Mouse (Mus musculus) kidney, postnatal 25 days (tissue): ENCODE measurements at regions not wholly inside any gene's neighbourhood (a gene's known extent, or its start where the extent isn't known, plus 50 kb on each side); places are given as distances from the start of the nearest gene placed in this dataset.
"Not testable (repeated sequence)": the region's sequence is repeated elsewhere in the genome, so short reads cannot be mapped to it uniquely, and the experiment has no call there.

Experiments used
- DNase-seq, 2 experiments: peaks; one replicate each; pipeline ENCODE4 v3.0.0; 2021; ENCODE audit warnings: mixed read lengths in 2 of 2

DNA sequence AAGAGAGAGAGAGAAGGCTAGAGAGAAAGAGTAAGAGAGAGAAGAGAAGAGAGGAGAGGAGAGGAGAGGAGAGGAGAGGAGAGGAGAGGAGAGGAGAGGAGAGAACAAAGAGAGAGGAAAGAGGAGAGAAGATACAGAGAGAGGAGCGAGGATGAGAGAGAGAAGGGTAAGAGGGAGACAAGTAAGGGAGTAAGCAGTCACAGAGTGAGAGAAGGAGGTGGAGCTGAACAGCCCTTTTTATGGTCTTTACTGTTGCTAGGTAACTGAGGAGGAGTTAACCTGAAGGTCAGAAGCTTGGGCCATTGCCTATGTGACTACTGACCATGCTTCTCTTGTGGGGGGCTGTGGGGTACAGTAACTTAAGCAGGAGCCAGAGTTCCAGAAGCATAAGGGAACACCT is 430.2 kb downstream of the 1190002N15Rik start:
- not testable (repeated sequence) for DNase-seq

DNA sequence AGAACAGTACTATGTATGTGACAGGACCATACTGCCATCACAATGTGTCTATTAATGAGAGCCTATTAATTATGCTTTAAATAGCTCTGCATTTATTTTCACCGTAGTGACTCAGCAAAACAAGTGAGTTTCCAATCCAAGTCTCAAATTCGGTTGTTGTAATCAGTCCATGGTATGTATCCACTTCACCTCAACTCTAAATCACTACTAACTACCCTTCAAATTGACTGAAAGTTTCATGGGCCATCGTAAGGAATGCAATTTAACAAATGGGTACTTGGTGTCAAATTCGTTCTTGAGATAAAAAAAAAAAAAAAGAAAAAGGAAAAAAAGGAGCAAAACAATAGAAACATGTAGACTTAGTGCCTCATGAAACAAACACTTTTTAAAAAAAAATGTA is 433.2 kb downstream of the 1190002N15Rik start:
- no peak for DNase-seq

DNA sequence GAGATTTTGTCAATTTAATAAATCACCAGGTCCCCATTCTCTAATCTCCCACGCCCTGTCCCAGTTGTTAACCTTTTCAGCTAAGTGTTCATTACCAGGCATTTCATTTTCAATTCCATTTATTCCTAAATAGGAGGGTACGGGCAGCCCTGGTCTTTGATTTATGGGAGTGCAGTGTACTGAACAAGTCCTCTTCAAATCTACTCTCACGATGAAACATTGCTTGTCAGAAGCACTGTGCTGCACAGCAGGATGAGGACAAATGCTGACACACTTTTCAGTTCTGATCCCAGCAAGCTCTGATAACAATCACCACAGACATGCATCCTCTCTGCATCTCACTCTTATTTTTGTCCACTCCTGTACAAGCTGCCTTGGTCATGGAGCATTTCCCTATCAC is 435.9 kb downstream of the 1190002N15Rik start:
- no peak for DNase-seq

DNA sequence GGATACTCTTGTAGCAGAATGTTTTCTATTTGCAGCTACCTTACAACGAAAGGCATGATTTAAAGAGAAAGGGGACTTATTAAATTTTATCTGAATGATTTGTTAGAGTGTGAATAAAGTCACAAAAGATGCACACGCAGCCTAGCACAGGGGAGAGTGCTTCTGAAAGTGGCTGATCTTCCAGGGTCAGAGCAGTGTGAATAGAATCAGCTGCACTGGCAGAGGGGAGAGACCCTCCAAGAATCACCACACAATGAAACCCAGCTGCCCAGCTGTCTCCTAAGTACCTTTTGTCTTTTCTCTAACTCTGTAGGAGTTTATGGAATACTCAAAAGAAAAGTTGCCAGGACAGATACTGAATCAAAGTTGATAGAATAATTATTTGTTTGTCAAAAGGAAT is 443.1 kb downstream of the 1190002N15Rik start:
- DNase-seq: no peak

DNA sequence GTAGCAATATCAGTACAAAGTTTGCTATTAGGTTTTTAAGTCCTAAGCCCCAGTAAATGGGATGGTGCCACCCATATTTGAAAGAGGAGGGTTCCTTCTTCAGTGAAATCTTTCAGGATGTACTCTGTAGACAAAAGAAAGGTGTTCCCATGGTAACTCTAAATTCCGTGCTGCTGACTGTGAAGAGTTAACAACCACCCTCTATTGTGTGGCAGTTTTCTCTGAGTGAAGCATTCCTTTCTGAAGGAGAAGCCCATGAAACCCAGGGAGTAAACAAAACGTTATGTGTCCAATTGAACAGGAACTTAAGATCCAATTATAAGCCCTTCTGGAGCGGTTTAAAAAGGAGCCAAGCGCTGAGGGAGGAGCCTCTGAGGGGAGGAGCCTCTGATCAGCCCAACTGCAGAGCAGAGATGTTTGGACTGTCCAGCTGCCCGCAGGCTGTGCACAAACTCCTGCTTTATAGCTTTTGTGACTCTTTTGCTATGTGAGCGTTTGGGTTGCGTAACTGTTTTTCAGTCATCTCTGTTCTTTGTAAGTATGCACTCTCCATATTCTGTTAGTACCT is 446.1 kb downstream of the 1190002N15Rik start:
- no peak for DNase-seq

DNA sequence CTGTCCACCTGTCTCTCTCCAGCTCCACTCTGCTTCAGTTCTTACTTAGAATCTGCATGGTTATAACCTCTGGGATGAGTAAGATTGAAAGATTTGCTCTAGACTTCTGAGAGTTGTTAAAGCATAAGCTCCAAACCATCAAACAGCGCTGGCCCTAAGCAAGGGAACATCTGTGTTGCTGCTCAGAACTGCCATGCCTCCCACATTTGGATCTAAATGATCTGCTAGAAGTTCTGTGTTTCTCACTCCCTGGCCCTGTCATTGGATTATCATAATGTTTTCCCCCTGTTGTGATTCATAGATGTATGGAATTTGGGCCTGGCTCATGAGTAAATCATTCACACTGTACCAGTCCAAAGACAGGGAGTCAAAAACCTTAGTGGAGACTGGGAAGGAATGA is 448.1 kb downstream of the 1190002N15Rik start:
- DNase-seq: no peak

DNA sequence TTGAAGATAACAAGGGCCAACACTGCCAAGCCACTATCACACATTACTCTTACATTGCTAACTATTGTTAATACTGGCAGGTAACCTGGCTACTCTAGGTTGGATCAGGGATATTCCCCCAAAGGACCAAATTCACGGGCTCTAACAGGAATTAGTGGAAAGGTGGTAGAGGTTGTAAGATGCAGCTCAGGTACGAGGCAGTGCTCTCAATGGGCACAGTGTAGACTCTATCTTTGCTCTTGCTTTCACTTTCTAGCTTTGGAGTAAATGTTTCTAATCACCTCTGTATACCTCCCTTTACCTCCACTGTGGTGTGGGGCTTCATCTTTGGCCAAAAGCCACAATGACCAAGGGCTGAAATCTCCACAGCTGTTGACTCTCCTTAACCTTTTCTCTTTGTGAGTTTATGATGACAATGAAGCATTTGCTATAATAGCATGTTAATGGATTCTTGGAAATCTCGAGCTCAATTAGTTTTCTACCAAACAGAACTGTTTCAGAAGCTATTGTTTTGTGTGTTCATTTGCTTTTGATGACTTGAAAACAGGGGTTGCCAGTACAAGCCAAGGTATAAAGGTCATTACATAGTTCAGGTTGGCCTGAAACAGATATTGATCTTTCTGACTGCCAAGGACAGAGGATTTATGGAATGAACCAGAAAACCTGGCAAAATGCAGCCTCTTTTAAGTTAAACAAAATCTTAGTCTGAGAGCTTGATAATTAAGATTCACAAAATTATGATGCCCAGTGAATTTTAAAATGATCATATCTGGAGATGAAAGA is 454.1 kb downstream of the 1190002N15Rik start:
- no peak for DNase-seq

DNA sequence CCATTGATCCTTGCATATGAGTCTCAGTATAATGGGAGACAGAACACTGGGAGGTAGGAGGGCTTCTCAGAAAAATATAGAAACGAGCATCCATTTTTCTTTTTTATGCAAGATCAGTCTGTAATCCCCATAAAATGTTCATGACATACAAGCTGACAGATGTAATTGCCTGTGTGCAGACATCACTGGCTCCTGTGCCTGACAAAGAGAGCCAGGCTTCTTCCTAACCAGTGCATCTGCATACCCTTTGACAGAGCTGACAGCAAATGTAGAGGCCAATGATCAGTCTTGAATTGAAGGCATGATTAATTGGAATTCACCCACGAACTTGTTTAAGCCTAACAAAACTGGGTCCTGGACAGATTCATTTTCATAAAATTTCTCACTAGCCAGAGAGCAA is 463.0 kb downstream of the 1190002N15Rik start:
- no peak for DNase-seq

DNA sequence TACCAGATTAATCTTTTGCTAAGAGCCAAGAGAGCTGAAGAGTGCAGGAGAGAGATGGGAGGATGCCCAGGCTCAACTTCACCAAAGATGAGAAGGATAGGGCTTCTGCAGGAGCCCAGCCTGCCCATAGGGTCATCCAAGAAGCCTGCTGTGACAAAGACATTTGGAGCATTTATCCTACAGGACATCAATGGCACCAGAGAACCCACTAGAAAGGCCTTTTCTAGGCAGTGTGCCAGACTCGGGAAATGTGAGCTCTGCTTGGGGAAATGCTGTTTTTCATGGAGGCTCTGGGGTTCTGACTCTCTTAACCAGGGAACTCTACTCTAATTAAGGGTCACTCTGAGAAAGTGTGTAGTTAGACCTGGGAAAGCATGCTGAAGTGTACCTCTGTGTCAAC is 470.8 kb downstream of the 1190002N15Rik start:
- no peak for DNase-seq

DNA sequence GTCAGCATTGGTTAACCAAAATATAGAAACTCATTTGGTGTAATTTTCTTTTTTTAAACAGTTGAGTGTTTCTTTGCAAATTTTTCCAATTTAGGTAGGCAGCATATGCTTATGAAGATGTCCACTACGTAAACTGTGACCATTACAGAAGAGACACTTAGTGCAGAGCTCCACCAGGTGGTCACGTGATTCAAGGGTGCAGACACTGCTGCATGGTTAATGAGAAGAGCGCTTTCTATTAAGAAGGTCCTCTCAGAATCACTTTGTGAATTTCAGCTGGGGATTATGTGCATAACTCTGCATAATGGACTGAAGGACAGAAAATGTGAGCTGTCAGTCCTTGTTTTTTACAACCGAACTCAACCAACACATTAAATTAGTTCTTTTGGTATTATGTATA is 484.7 kb downstream of the 1190002N15Rik start:
- DNase-seq: no peak

DNA sequence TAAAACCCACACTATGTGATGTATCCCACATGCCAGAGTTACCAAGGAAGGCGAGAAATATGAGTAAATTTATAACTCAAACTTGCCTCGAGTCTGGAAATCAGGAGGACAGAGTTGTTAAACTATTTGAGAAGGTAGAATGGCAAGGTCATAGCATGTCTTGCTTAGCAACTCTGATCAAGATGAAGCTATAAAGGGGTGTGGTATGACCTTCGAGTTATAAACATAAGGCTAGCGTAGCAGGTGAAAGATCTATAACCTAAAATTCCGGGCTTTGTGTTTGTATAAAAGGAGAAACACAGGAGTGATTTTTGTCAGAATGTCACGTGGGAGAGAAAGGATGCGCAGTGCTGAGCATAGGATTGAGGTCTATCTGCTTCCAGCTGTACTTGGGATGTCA is 490.0 kb downstream of the 1190002N15Rik start:
- DNase-seq: no peak

DNA sequence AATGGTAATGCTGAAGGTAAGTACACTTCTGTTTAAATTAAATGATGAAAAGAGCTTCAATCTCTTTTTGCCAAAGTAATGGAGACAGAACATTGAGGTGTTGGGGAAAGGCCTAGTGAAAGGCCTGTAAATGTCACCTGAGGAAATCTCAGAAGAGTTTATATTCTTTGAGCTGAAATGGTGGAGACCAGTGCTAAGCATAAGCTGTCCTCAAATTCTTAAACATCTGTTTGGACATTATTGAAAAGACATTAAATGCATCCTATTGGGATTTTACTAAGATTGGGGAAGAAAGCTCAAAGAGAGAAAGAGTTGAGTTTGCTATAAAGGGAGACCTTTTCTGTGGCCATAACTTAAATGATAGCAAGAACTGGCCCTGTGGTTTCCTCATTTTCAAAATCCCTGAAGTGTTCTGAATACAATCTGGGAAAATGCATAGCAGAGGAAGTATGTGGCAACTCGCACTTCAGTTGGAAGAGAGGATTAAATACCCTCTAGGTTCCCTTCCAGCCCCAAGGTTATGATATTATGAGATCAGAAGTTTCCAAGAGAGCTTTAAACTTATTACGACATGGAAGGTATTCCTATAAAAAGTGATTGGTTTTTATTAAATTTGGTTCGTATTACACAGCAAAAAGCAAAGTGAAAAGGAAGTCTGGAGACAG is 492.3 kb downstream of the 1190002N15Rik start:
- DNase-seq: no peak

DNA sequence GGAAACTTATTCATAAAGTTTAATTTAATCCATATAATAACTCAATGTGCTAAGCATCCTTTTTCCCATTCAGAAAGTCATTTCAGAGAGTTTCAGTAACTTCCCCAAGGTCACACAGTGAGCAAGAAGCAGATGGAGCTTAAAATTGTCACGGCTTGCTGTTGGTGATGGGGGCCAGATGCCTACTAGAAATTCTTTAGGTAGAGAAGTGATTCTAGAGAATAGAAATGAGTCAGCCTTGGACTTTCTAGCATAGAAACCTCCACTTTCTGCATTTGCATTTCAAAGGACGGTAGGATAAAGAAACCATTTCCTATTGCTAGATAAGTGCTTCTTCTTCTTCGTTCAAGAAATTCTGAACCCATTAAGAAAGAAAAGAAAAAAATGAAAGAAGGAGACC is 514.1 kb downstream of the 1190002N15Rik start:
- no peak for DNase-seq

DNA sequence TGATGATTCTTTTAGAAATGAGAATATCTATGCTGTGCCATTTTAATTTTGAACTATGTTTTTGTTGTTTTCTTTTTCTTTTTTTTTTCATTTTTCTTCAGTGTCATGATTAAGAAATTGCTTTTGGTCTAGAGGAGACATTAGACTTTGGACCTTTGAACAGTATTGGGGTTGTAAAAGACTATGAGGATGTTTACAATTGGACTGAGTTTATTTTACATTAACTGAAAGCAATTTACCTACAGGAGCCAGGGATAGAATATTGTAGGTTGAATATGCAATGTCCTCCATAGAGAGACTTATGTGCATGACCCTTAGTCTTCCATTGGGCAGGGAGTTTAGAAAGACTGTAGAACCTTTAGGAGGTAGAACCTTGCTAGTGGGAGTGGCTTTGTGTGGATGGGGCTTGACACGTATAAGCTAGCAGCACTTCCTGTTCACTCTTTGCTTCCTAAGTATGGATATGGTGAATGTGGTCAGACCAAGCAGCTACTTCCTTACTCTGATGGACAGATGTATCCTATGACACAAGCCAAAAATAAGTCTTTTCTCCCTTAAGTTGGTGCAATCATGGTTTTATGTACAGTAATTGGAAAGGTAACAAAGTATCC is 516.5 kb downstream of the 1190002N15Rik start:
- no peak for DNase-seq

DNA sequence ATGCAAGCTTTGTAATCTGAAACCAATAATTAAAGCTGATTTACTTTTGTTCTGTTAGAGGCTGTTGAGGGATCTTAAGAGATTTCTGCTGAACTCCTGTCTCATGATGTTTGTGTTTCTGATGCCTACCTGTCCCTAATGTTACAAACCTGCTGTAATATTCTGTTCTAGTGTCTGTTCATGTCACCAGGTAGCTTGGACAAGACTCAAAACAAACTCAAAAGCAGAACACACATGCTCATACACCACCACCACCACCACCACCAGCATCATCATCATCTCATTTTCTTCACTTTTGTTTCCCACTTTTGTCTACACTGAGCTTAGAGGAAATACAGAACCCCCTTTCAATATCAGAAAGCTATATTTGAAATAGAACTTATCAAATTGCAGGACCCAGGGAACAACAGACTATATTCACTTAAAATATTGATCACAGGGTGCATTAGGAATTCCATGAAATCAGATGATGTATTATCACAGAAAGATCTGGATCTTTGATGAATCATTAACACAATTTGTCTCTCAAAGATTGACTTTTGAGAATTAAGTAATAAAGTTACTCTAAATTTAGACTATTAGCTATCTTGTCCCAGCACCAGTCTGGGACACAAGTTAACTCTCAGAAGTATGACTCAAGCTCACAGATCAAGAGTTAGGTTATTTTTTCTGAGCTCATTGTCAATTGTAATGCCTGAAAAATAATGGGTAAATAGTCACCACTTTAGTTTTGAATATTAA is 521.0 kb downstream of the 1190002N15Rik start:
- DNase-seq: no peak

DNA sequence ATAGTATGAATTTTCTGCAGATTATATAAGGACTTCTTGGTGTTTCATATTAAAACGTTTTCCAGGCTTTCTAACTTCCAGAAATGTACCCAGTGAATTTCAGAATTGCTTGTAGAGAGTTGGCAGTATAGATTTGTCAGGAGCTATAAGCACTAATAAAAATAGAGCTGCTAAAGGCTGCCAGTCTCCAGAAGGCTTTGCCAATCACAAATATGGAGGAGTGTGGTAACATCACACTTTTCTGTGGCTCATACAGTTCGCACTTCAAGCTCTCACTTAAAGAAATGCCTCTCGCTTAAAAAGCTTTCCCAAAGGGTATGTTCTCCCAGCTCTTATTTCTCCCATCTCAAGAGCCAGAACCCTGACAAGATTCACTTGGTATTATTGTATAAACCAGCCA is 545.7 kb downstream of the 1190002N15Rik start:
- no peak for DNase-seq

DNA sequence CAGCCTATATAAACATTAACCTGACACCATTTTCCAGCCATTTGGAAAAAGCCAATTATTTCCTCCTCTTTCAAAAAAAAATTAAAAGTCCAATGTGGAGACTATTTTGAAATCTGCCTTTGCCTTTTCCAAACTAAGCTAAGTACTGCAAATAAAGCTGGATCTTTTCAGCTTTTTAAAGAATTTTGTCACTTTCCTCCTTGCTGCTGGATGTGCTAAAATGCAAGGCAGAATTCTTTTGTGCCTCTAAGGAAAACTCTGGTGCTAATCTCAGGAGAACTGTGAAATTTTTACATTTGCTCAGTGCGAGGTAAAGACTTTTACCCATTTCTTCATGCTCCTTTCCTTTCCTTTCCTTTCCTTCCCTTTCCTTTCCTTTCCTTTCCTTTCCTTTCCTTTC is 546.7 kb downstream of the 1190002N15Rik start:
- no peak for DNase-seq

DNA sequence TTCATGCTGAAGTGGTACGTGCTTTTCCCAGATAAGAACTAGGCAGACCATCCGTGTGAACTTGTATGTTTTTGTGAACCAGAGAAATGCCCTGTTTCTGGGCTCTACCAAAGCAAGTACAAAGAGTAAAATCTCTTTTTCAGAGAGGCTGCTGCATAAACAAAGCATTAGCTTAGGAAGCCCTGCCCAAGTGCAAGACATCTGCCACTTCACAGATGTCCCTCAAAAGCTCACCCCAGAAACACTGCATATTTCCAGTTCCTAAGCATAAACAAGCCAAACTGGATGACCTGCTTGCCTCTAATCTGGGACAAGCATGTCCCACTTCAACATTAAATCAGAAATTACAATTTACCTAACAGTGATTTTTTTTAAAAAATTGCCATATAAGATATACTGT is 556.7 kb downstream of the 1190002N15Rik start:
- no peak for DNase-seq

DNA sequence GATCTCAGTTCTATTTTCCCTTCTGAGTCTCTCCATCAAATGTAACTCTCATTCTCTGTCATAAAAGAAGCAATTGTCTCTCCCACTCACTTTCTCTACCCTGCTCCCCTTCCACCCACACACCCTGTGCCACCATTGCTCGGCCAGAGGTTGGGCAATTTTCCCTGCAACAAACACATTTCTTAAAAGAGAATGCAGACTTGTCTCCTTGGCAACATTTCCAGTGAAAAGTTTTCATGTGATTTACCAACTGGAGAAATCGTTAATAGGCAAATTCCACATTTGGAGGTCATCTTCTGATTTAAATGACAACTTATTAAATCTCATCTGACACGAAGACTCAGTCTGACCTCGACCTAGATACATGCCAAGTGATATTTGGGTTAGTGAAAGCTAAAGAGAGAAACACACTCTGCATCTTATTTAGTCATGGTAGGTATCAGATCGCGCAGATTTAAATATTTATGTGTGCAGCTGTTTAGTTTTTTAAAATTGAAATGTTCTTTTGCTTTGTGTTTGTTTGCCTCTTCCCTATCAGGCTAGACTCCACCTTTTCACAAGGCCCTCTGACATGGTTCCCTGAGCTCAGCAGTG is 568.1 kb downstream of the 1190002N15Rik start:
- no peak for DNase-seq

DNA sequence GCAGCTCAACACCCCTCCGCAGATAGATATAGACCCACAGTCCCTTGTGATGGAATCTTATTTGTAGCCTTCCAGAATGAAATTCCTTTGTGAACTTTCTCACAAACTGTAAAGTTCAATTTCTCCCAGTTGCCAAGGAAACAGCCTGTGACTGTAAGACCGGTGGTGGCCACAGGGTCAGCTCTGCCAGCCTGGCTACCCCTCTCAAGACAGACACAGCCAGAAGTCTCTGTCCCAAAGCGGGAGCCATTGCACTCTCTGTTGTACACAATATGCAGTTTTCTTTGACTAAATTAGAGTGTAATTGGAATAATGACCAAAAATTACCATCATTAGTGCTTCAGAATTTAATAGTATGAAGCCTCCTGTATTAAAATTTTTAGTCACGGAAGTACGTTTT is 568.8 kb downstream of the 1190002N15Rik start:
- DNase-seq: no peak

DNA sequence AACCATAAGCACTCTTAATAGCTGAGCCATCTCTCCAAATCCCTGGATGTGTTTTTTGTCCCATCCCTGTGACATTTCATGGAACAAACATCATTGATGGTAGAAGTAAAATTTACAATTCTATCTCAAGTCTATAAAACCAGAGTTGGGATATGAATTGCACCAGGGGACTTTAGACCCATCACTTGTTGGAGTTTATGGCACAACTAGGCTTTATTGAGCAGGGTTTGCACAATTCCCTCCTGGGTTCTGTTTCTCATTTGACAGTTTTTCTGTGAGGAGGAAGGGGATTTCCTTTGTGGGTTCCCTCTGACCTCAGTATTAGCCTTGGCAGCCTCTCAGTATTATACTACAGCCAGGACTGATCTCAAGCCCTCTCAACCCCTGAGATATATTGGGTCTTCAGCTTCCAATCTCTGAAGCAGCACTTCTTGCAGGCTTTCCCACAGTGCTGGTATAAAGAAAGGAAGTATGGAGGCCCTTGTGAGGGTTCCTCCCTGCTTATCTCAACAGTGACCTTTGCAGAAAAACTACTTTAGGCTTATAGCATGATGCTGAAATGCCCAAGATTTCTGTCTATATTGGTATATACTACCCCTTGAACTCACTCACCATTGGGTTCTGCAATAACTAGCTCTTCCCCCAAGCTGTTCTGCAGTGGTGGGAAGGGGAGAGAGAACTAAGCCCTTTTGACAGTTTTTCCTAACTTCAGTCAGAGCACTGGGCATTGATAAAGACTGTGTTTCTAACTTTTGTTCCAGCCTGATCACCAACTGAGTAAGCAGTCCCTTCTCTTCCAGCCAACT is 582.4 kb downstream of the 1190002N15Rik start:
- DNase-seq: no peak

DNA sequence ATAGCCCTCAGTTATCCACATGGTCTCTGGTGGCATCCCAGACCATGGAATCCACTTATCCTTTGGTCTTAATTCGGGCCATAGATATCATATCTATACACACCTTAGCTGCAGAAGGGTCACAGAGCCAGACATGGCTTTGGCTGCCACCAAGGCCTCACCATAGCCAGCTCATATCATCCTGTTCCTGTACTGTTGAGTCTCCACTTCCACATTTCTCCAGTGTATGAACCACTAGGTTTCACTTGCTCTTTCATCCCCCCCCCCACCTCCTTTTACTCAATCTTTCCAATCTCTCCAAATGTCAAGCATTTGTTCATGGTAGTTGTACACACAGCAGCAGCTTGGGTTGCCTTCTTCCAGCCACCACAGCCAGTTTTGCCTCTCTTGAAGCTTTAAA is 589.2 kb downstream of the 1190002N15Rik start:
- DNase-seq: no peak
